Mouse (Mus musculus) c-Kit-positive CD71-positive TER-119-negative erythroid progenitor cells, embryonic 14.5 days (primary cell): ENCODE data around the gene Zfp626.
A peak's percentile ranks its signal among the peaks of the same experiment; 100 is the strongest.
"Not testable (repeated sequence)": the region's sequence is repeated elsewhere in the genome, so short reads cannot be mapped to it uniquely, and the experiment has no call there.

Experiments
- DNase-seq: peaks from one replicate; pipeline ENCODE4 v3.0.0-alpha.2; 2013; ENCODE audit warnings: low read depth

Zfp626 gene

GRCm38 (mm10) chr7:27860396-27861235 lies 53.6 kb downstream of the Zfp626 start:
- DNase-seq = peak; percentile 67

- not testable (repeated sequence) for DNase-seq
Measured at GRCm38 (mm10) chr7:27862578-27862977, 55.6 kb downstream of the Zfp626 start.
